Mouse (Mus musculus) MEL (cell line): Measurements from ENCODE around the gene Ndel1. TPM values are rescaled to one million over a fixed set of nuclear protein-coding genes. Genes with fewer than 3 reads are reported as not detected.

Experiments used
- DNase-seq: peaks from one replicate; pipeline ENCODE4 v3.0.0; 2011; ENCODE audit warnings: low read depth, low spot score
- H3K27ac ChIP-seq: 2 replicates; pipeline ENCODE4 v1.5.1; 2012; ENCODE audit warnings: low read depth, mild to moderate bottlenecking, control low read depth, low read length, moderate library complexity; ENCODE audit not compliant: control insufficient read depth
- H3K27me3 ChIP-seq, 2 experiments: fragments of 150-350 bp in 1 of 2; sonication (generic) in 1 of 2; 2 replicates each; pipeline ENCODE4 v1.6.1; 2012; ENCODE audit warnings: low read length in 2 of 2, mild to moderate bottlenecking in 2 of 2, improper control_type of control experiment in 1 of 2, moderate library complexity in 1 of 2; ENCODE audit not compliant: insufficient read depth in 2 of 2, control insufficient read depth in 1 of 2
- H3K36me3 ChIP-seq, 2 experiments: 2 replicates each; pipeline ENCODE4 v1.6.1; 2012 to 2014; ENCODE audit warnings: low read length in 2 of 2, improper control_type of control experiment in 1 of 2, inconsistent platforms in 1 of 2, mild to moderate bottlenecking in 1 of 2; ENCODE audit not compliant: insufficient read depth in 2 of 2, control insufficient read depth in 1 of 2
- H3K4me1 ChIP-seq, 2 experiments: fragments of 150-350 bp in 1 of 2; sonication (generic) in 1 of 2; 2 replicates each; pipeline ENCODE4 v1.6.1; 2012; ENCODE audit warnings: low read length in 2 of 2, improper control_type of control experiment in 1 of 2, mild to moderate bottlenecking in 1 of 2; ENCODE audit not compliant: insufficient read depth in 2 of 2, control insufficient read depth in 1 of 2
- H3K4me3 ChIP-seq, 2 experiments: fragments of 150-350 bp in 1 of 2; sonication (generic) in 1 of 2; 2 replicates each; pipeline ENCODE4 v1.5.1; 2012; ENCODE audit warnings: low read depth in 2 of 2, low read length in 2 of 2, mild to moderate bottlenecking in 2 of 2, moderate library complexity in 2 of 2, control low read depth in 1 of 2, improper control_type of control experiment in 1 of 2; ENCODE audit not compliant: control insufficient read depth in 1 of 2, insufficient read depth in 1 of 2
- H3K79me2 ChIP-seq: 2 replicates; pipeline ENCODE4 v1.6.1; 2012; ENCODE audit warnings: mild to moderate bottlenecking, low read length, moderate library complexity; ENCODE audit not compliant: control insufficient read depth, poor library complexity, insufficient read depth
- H3K9ac ChIP-seq: 2 replicates; pipeline ENCODE4 v1.6.1; 2012; ENCODE audit warnings: low read depth, mild to moderate bottlenecking, control low read depth, low read length, moderate library complexity; ENCODE audit not compliant: control insufficient read depth, poor library complexity, severe bottlenecking
- H3K9me3 ChIP-seq: fragments of 150-350 bp; sonication (generic); replicated peaks from 2 replicates; pipeline ENCODE4 v1.6.1; 2012; ENCODE audit warnings: mild to moderate bottlenecking, low read length, improper control_type of control experiment, moderate library complexity; ENCODE audit not compliant: insufficient read depth
- BHLHE40 ChIP-seq: IDR thresholded peaks from 2 replicates; pipeline ENCODE4 v1.6.1; 2012; ENCODE audit warnings: low read depth, mild to moderate bottlenecking, inconsistent platforms, low read length, improper control_type of control experiment, borderline replicate concordance
- CHD1 ChIP-seq: IDR thresholded peaks from 2 replicates; pipeline ENCODE4 v1.6.1; 2012; ENCODE audit warnings: low read depth, mild to moderate bottlenecking, inconsistent platforms, low read length, improper control_type of control experiment
- CHD2 ChIP-seq: IDR thresholded peaks from 2 replicates; pipeline ENCODE4 v1.6.1; 2011; ENCODE audit warnings: low read length, improper control_type of control experiment
- CTCF ChIP-seq, 3 experiments: IDR thresholded peaks in 2 of 3; conservative IDR thresholded peaks in 1 of 3; 2 replicates each; pipeline ENCODE4 v1.5.1; 2011 to 2012; ENCODE audit warnings: low read length in 3 of 3, low read depth in 2 of 3, mild to moderate bottlenecking in 2 of 3, improper control_type of control experiment in 1 of 3, inconsistent platforms in 1 of 3, mixed read lengths in 1 of 3, moderate library complexity in 1 of 3; ENCODE audit not compliant: control insufficient read depth in 1 of 3, insufficient read depth in 1 of 3, poor library complexity in 1 of 3, severe bottlenecking in 1 of 3
- GABPA ChIP-seq: IDR thresholded peaks from 2 replicates; pipeline ENCODE4 v1.6.1; 2012; ENCODE audit warnings: low read depth, mild to moderate bottlenecking, inconsistent platforms, low read length, improper control_type of control experiment, moderate library complexity
- GATA1 ChIP-seq: IDR thresholded peaks from 2 replicates; pipeline ENCODE4 v1.6.1; 2011; ENCODE audit warnings: low read depth, low read length, improper control_type of control experiment
- HCFC1 ChIP-seq: IDR thresholded peaks from 2 replicates; pipeline ENCODE4 v1.6.1; 2012; ENCODE audit warnings: low read depth, mild to moderate bottlenecking, inconsistent platforms, low read length, improper control_type of control experiment, moderate library complexity
- JUND ChIP-seq: IDR thresholded peaks from 2 replicates; pipeline ENCODE4 v1.6.1; 2011; ENCODE audit warnings: low read depth, mild to moderate bottlenecking, improper control_type of control experiment, low read length
- MAFK ChIP-seq: IDR thresholded peaks from 2 replicates; pipeline ENCODE4 v1.6.1; 2011; ENCODE audit warnings: low read depth, mild to moderate bottlenecking, low read length, improper control_type of control experiment, borderline replicate concordance
- MAX ChIP-seq: IDR thresholded peaks from 2 replicates; pipeline ENCODE4 v1.6.1; 2011; ENCODE audit warnings: low read length, improper control_type of control experiment
- MAZ ChIP-seq: IDR thresholded peaks from 2 replicates; pipeline ENCODE4 v1.6.1; 2012; ENCODE audit warnings: low read depth, mild to moderate bottlenecking, inconsistent platforms, low read length, improper control_type of control experiment
- MEF2A ChIP-seq: IDR thresholded peaks from 2 replicates; pipeline ENCODE4 v1.6.1; 2014; ENCODE audit warnings: low read depth, mild to moderate bottlenecking, inconsistent platforms, low read length, improper control_type of control experiment; ENCODE audit not compliant: poor library complexity, insufficient replicate concordance, severe bottlenecking; ENCODE audit errors: extremely low read depth
- MYB ChIP-seq: IDR thresholded peaks from 2 replicates; pipeline ENCODE4 v1.6.1; 2011; ENCODE audit warnings: mild to moderate bottlenecking, low read depth, low read length, improper control_type of control experiment
- MYC ChIP-seq: IDR thresholded peaks from 2 replicates; pipeline ENCODE4 v1.6.1; 2011; ENCODE audit warnings: low read depth, mild to moderate bottlenecking, low read length, improper control_type of control experiment, moderate library complexity
- NELFE ChIP-seq: IDR thresholded peaks from 2 replicates; pipeline ENCODE4 v1.6.1; 2011; ENCODE audit warnings: low read depth, low read length, improper control_type of control experiment
- POLR2A ChIP-seq, 2 experiments: IDR thresholded peaks; 2 replicates each; pipeline ENCODE4 v1.6.1; 2011 to 2012; ENCODE audit warnings: low read length in 2 of 2, mild to moderate bottlenecking in 2 of 2, control low read depth in 1 of 2, improper control_type of control experiment in 1 of 2, low read depth in 1 of 2, moderate library complexity in 1 of 2; ENCODE audit not compliant: control insufficient read depth in 1 of 2, insufficient read depth in 1 of 2, poor library complexity in 1 of 2
- POLR2AphosphoS2 ChIP-seq: IDR thresholded peaks from 2 replicates; pipeline ENCODE4 v1.6.1; 2011; ENCODE audit warnings: low read length, improper control_type of control experiment
- POLR2AphosphoS5 ChIP-seq: IDR thresholded peaks from 2 replicates; pipeline ENCODE4 v1.6.1; 2012; ENCODE audit warnings: low read depth, borderline replicate concordance, mild to moderate bottlenecking, inconsistent platforms, low read length, moderate library complexity, mixed read lengths
- RAD21 ChIP-seq: IDR thresholded peaks from 2 replicates; pipeline ENCODE4 v1.6.1; 2011; ENCODE audit warnings: mild to moderate bottlenecking, low read depth, low read length, improper control_type of control experiment
- RCOR1 ChIP-seq: IDR thresholded peaks from 2 replicates; pipeline ENCODE4 v1.6.1; 2012; ENCODE audit warnings: low read depth, mild to moderate bottlenecking, inconsistent platforms, low read length, improper control_type of control experiment
- TBP ChIP-seq: IDR thresholded peaks from 2 replicates; pipeline ENCODE4 v1.8.0; 2011; ENCODE audit warnings: low read depth, low read length, improper control_type of control experiment
- TCF12 ChIP-seq: IDR thresholded peaks from 2 replicates; pipeline ENCODE4 v1.6.1; 2014; ENCODE audit warnings: low read depth, mild to moderate bottlenecking, inconsistent platforms, low read length, improper control_type of control experiment, moderate library complexity
- UBTF ChIP-seq: IDR thresholded peaks from 2 replicates; pipeline ENCODE4 v1.6.1; 2012; ENCODE audit warnings: low read depth, mild to moderate bottlenecking, inconsistent platforms, low read length, improper control_type of control experiment, moderate library complexity, borderline replicate concordance; ENCODE audit not compliant: insufficient read depth
- USF1 ChIP-seq: IDR thresholded peaks from 2 replicates; pipeline ENCODE4 v1.6.1; 2014; ENCODE audit warnings: low read depth, mild to moderate bottlenecking, inconsistent platforms, low read length, improper control_type of control experiment, moderate library complexity
- ZC3H11A ChIP-seq: IDR thresholded peaks from 2 replicates; pipeline ENCODE4 v1.6.1; 2012; ENCODE audit warnings: low read depth, mild to moderate bottlenecking, inconsistent platforms, low read length, improper control_type of control experiment
- ZKSCAN1 ChIP-seq: IDR thresholded peaks from 2 replicates; pipeline ENCODE4 v1.6.1; 2012; ENCODE audit warnings: low read depth, mild to moderate bottlenecking, inconsistent platforms, low read length, improper control_type of control experiment, moderate library complexity
- ZMIZ1 ChIP-seq: IDR thresholded peaks from 2 replicates; pipeline ENCODE4 v1.6.1; 2012; ENCODE audit warnings: low read depth, mild to moderate bottlenecking, inconsistent platforms, low read length, improper control_type of control experiment, moderate library complexity
- ZNF384 ChIP-seq: IDR thresholded peaks from 2 replicates; pipeline ENCODE4 v1.6.1; 2012; ENCODE audit warnings: low read depth, mild to moderate bottlenecking, inconsistent platforms, low read length, improper control_type of control experiment
- polyA plus RNA-seq, 2 experiments: library from polyadenylated mRNA; stranded (reverse) in 1 of 2; unstranded in 1 of 2; fragments of >175 nt in 1 of 2; fragments of >200 nt in 1 of 2; gene quantifications; 2 replicates each; pipeline versions ENCODE4 v1.2.1 to v1.2.4; 2012; ENCODE audit warnings: low replicate concordance in 2 of 2, low read depth in 1 of 2; ENCODE audit not compliant: insufficient read length in 2 of 2, insufficient read depth in 1 of 2, missing spikeins in 1 of 2
- total RNA-seq: library from RNA; depleted of rRNA; stranded (reverse); fragments of 300-350 nt; gene quantifications from 2 replicates; pipeline ENCODE4 v1.2.3, GENCODE M21; 2012

Gene Ndel1
- total and polyA plus RNA-seq, 3 experiments = 55.0 to 70.7 (median 61.2) TPM

GRCm38 (mm10) chr11:68863631-68864091, 8.0 kb downstream of the Ndel1 start (continued):
- TF ChIP-seq JUND (no peak), ZKSCAN1 (0 out of 2 replicates have a peak, but pooled peaks have one; percentile 28), TBP (peak; percentile 72), HCFC1 (no peak), POLR2AphosphoS5 (no peak), POLR2A (IDR thresholded peaks at IDR 0.05; ENCODE audit: control insufficient read depth in 1 of 2, insufficient read depth in 1 of 2, low read depth in 1 of 2, low read length in 2 of 2, poor library complexity in 1 of 2) (0 out of 4 replicates have a peak, but pooled peaks of 1 of the 2 experiments have one; percentile 23), RAD21 (no peak), MYB (no peak), ZMIZ1 (no peak), MEF2A (no peak), USF1 (no peak), MAFK (no peak), MAZ (no peak), TCF12 (no peak), BHLHE40 (no peak), CHD1 (no peak), POLR2AphosphoS2 (no peak), MAX (0 out of 2 replicates have a peak, but pooled peaks have one; percentile 14), ZNF384 (peak; percentile 94), NELFE (no peak; the same call in 1 of the 2 replicates), RCOR1 (no peak), ZC3H11A (no peak)

- no peaks in the 10 kb centered on the region for H3K79me2 ChIP-seq
- no peak for TF ChIP-seq MYC
- TF ChIP-seq NELFE = no peak
- TF ChIP-seq MYB = no peak
- no peak for TF ChIP-seq UBTF
- TF ChIP-seq GABPA = no peak
- no peak for TF ChIP-seq POLR2A (IDR thresholded peaks at IDR 0.05; ENCODE audit: control insufficient read depth in 1 of 2, insufficient read depth in 1 of 2, low read depth in 1 of 2, low read length in 2 of 2, poor library complexity in 1 of 2)
- no peak for TF ChIP-seq CHD2
- TF ChIP-seq GATA1 = no peak
- TF ChIP-seq CTCF (IDR thresholded peaks at IDR 0.05 in 2 of 3, conservative IDR thresholded peaks at IDR 0.05 in 1 of 3; ENCODE audit: control insufficient read depth in 1 of 3, insufficient read depth in 1 of 3, low read depth in 2 of 3, low read length in 3 of 3, poor library complexity in 1 of 3, severe bottlenecking in 1 of 3) = no peak
- TF ChIP-seq, all 39 proteins: peak for 0
Measured at GRCm38 (mm10) chr11:68862260-68862659, 9.4 kb downstream of the Ndel1 start.

More at GRCm38 (mm10) chr11:68862260-68862659, 9.4 kb downstream of the Ndel1 start:
- Histone ChIP-seq H3K9me3 (no peaks in the 10 kb centered on the region), H3K9ac (no peak overlapping the region), H3K27ac (no peak overlapping the region), H3K27me3 (no peaks in the 10 kb centered on the region), H3K4me3 (no peak overlapping the region), H3K36me3 (peaks cover 0 to 9% of the 10 kb centered on the region in 2 experiments; a peak in 2 of 4 replicates), H3K4me1 (peaks cover 0 to 11% of the 10 kb centered on the region in 2 experiments; a peak in 3 of 4 replicates)
- DNase-seq = no peak
